Mouse (Mus musculus) hindbrain, embryonic 11.5 days (tissue): Measurements from ENCODE around the gene 2610301B20Rik. TPM values are rescaled to one million over a fixed set of nuclear protein-coding genes. Genes with fewer than 3 reads are reported as not detected.

Experiments
- ATAC-seq: fragments of 200-750 bp; cut with Nextera tagmentation; 2 replicates; pipeline ENCODE4 v1.8.0; 2017; ENCODE audit warnings: mild to moderate bottlenecking, moderate TSS enrichment, moderate library complexity; ENCODE audit not compliant: low FRiP score
- DNase-seq: peaks from one replicate; pipeline ENCODE4 v3.0.0-alpha.2; 2015; ENCODE audit warnings: low spot score
- H3K27ac ChIP-seq: fragments of 300-500 bp; sonication (generic); 2 replicates; pipeline ENCODE4 v1.5.1; 2014; ENCODE audit warnings: mild to moderate bottlenecking, low read depth, low read length
- H3K27me3 ChIP-seq: fragments of 300-500 bp; sonication (generic); 2 replicates; pipeline ENCODE4 v1.6.1; 2014; ENCODE audit warnings: mild to moderate bottlenecking, low read length, moderate library complexity, mixed read lengths; ENCODE audit not compliant: control insufficient read depth, insufficient read depth
- H3K36me3 ChIP-seq: fragments of 300-500 bp; sonication (generic); 2 replicates; pipeline ENCODE4 v1.6.1; 2014; ENCODE audit warnings: mild to moderate bottlenecking, low read length, moderate library complexity, mixed read lengths; ENCODE audit not compliant: control insufficient read depth, insufficient read depth
- H3K4me1 ChIP-seq: fragments of 300-500 bp; sonication (generic); replicated peaks from 2 replicates; pipeline ENCODE4 v1.6.1; 2014; ENCODE audit warnings: low read length, mixed read lengths; ENCODE audit not compliant: control insufficient read depth, insufficient read depth
- H3K4me2 ChIP-seq: fragments of 300-500 bp; sonication (generic); replicated peaks from 2 replicates; pipeline ENCODE4 v1.6.1; 2014; ENCODE audit warnings: mild to moderate bottlenecking, low read depth, low read length
- H3K4me3 ChIP-seq: fragments of 300-500 bp; sonication (generic); 2 replicates; pipeline ENCODE4 v1.5.1; 2014; ENCODE audit warnings: low read depth, low read length
- H3K9ac ChIP-seq: fragments of 300-500 bp; sonication (generic); 2 replicates; pipeline ENCODE4 v1.6.1; 2014; ENCODE audit warnings: low read depth, low read length
- H3K9me3 ChIP-seq: fragments of 300-500 bp; sonication (generic); 2 replicates; pipeline ENCODE4 v1.6.1; 2016; ENCODE audit warnings: low read length; ENCODE audit not compliant: control insufficient read depth
- WGBS: fragments of 180-500 bp; shearing (Covaris S2); extraction: QIAGEN DNeasy Blood & Tissue Kit; methylation state at CpG from one replicate; pipeline ENCODE4 v1.1.7; 2014; 5-methylcytosine and 5-hydroxymethylcytosine counted together
- polyA plus RNA-seq: library from polyadenylated mRNA; unstranded; fragments of >200 nt; fragmentation: Nextera tagmentation; extraction: Ambion mirVana; gene quantifications from 2 replicates; pipeline ENCODE4 v1.2.1, GENCODE M21; 2014

2610301B20Rik gene
- polyA plus RNA-seq, 1 experiment from 2014 or later, result 55.1 TPM

- H3K4me1 ChIP-seq, result no peaks in the 10 kb centered on the region
- H3K9ac ChIP-seq, result no peak overlapping the region
- 85% methylated on average over 3 of the region's 3 CpGs for WGBS
- no peaks in the 10 kb centered on the region for H3K27me3 ChIP-seq
- H3K27ac ChIP-seq, result no peak overlapping the region
- ATAC-seq, result no peak
- no peak for DNase-seq
- no peak overlapping the region for H3K4me3 ChIP-seq
- no peaks in the 10 kb centered on the region for H3K36me3 ChIP-seq
- H3K4me2 ChIP-seq, result no peak overlapping the region
- H3K9me3 ChIP-seq, result no peaks in the 10 kb centered on the region
Observed at GRCm38 (mm10) chr4:10913409-10913808, 39.1 kb downstream of the 2610301B20Rik start.

GRCm38 (mm10) chr4:10914766-10915165 lies 40.5 kb downstream of the 2610301B20Rik start:
- H3K36me3 ChIP-seq, result no peaks in the 10 kb centered on the region
- H3K27me3 ChIP-seq, result no peaks in the 10 kb centered on the region
- no peaks in the 10 kb centered on the region for H3K4me1 ChIP-seq
- 60% methylated on average over 2 of the region's 2 CpGs for WGBS
- no peak for DNase-seq
- no peak overlapping the region for H3K4me3 ChIP-seq
- H3K4me2 ChIP-seq, result no peak overlapping the region
- no peak overlapping the region for H3K27ac ChIP-seq
- no peak overlapping the region for H3K9ac ChIP-seq
- no peaks in the 10 kb centered on the region for H3K9me3 ChIP-seq
- no peak for ATAC-seq

DNA sequence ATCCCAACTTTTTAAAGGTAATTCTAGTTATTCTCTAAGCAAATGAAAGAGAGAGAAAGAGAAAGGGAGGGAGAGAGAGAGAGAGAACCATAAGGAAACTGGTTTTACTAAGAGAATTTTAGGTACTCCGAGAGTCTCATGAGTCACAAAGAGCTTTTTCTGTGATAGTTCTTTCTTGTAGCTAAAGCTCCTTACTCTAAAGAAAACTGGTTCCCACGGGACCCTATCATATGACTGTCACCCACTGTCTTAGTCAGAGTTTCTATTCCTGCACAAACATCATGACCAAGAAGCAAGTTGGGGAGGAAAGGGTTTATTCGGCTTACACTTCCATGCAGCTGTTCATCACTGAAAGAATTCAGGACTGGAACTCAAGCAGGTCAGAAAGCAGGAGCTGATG lies 41.0 kb downstream of the 2610301B20Rik start:
- no peak for ATAC-seq
- Histone ChIP-seq H3K27ac (no peak overlapping the region), H3K4me2 (no peak overlapping the region), H3K4me1 (no peaks in the 10 kb centered on the region), H3K4me3 (no peak overlapping the region), H3K9me3 (no peaks in the 10 kb centered on the region), H3K27me3 (no peaks in the 10 kb centered on the region), H3K9ac (no peak overlapping the region), H3K36me3 (no peaks in the 10 kb centered on the region)
- DNase-seq, result no peak
- WGBS, result 84% methylated on average over 3 of the region's 3 CpGs

GRCm38 (mm10) chr4:10918402-10918801 lies 44.1 kb downstream of the 2610301B20Rik start:
- Histone ChIP-seq H3K9ac (no peak overlapping the region), H3K4me2 (no peak overlapping the region), H3K4me3 (no peak overlapping the region), H3K27me3 (no peaks in the 10 kb centered on the region), H3K36me3 (no peaks in the 10 kb centered on the region), H3K9me3 (no peaks in the 10 kb centered on the region), H3K4me1 (no peaks in the 10 kb centered on the region), H3K27ac (no peak overlapping the region)
- ATAC-seq (no peak), DNase-seq (no peak)
- WGBS, result 93% methylated on average over 8 of the region's 8 CpGs

DNA sequence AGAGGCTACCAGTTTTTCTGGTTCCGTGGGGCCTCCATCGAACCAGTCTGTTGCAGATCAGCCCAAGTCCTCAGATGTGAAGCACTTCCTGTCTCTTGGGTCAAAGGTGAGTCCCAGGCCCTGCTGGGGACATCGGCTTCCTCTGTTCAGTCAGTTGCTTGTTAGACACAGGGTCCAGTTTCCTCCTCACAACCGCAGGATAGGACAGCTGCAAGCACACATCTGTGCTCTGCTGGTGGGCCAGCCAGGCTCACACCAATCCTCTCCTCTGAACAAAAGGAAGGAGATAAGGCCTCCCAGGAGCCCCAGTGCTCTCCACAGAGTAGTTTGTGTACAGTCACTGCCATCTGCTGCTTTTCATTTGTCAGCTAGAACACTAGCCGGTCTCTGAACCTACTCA lies 44.8 kb downstream of the 2610301B20Rik start:
- no peak for ATAC-seq
- 60% methylated on average over 5 of the region's 5 CpGs for WGBS
- no peaks in the 10 kb centered on the region for H3K4me1 ChIP-seq
- no peak overlapping the region for H3K4me2 ChIP-seq
- no peak overlapping the region for H3K9ac ChIP-seq
- DNase-seq, result no peak
- no peaks in the 10 kb centered on the region for H3K27me3 ChIP-seq
- no peak overlapping the region for H3K4me3 ChIP-seq
- H3K9me3 ChIP-seq, result no peaks in the 10 kb centered on the region
- H3K36me3 ChIP-seq, result no peaks in the 10 kb centered on the region
- H3K27ac ChIP-seq, result no peak overlapping the region

- H3K9me3 ChIP-seq, result no peaks in the 10 kb centered on the region
- H3K4me2 ChIP-seq, result no peak overlapping the region
- H3K27me3 ChIP-seq, result no peaks in the 10 kb centered on the region
- no peak overlapping the region for H3K9ac ChIP-seq
- DNase-seq (no peak), ATAC-seq (no peak)
- 76% methylated on average over 3 of the region's 3 CpGs for WGBS
- no peak overlapping the region for H3K4me3 ChIP-seq
- H3K4me1 ChIP-seq, result no peaks in the 10 kb centered on the region
- no peak overlapping the region for H3K27ac ChIP-seq
- no peaks in the 10 kb centered on the region for H3K36me3 ChIP-seq
Observed at GRCm38 (mm10) chr4:10919530-10919929, 45.2 kb downstream of the 2610301B20Rik start.

DNA sequence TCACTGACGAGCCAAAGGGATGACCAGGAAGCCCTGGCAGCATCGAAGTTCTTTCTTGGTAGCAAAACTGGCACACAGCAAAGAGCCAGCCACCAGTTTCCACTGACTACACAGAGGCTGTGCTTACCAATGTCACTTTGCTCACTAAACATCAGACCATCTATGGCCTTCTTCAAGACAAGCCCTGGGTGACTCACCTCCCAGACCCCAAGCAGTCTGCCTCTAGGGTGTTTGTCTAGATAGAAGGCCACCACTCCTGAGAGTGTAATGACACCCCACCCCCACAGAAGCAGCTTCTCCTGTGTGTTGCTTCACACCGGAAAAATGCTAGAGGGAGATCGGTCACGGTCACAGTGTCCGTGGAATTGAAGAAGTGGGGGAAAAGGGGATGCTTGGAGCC lies 45.7 kb downstream of the 2610301B20Rik start:
- Histone ChIP-seq H3K4me1 (no peaks in the 10 kb centered on the region), H3K27ac (no peak overlapping the region), H3K4me2 (no peak overlapping the region), H3K9me3 (no peaks in the 10 kb centered on the region), H3K4me3 (no peak overlapping the region), H3K36me3 (no peaks in the 10 kb centered on the region), H3K9ac (no peak overlapping the region), H3K27me3 (no peaks in the 10 kb centered on the region)
- whole genome bisulfite sequencing, result 90% methylated on average over 6 of the region's 6 CpGs
- ATAC-seq (no peak), DNase-seq (no peak)

DNA sequence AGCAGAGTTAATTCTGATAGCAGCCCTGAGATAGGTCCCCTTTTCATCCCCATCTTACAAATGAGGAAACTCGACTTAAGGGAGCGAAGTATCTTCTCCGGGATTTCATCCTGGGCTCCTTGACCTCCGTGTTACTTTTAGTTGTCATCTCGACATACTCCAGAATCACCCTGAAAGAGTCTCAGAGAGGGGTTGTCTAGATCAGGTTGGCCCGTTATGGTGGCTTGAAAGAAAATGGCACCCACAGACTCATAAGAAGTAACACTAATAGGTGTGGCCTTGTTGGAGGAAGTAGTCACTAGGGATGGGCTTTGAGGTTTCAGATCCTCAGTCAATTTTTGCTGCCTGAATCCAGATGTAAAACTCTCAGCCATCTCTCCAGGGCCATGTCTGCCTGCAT lies 46.3 kb downstream of the 2610301B20Rik start:
- Histone ChIP-seq H3K27ac (no peak overlapping the region), H3K36me3 (no peaks in the 10 kb centered on the region), H3K9me3 (no peaks in the 10 kb centered on the region), H3K4me2 (no peak overlapping the region), H3K27me3 (no peaks in the 10 kb centered on the region), H3K9ac (no peak overlapping the region), H3K4me3 (no peak overlapping the region), H3K4me1 (no peaks in the 10 kb centered on the region)
- no peak for DNase-seq
- no peak for ATAC-seq
- 92% methylated on average over 6 of the region's 6 CpGs for WGBS

GRCm38 (mm10) chr4:10923180-10923579 lies 48.9 kb downstream of the 2610301B20Rik start:
- DNase-seq (no peak), ATAC-seq (no peak)
- no peaks in the 10 kb centered on the region for H3K36me3 ChIP-seq
- no peaks in the 10 kb centered on the region for H3K4me1 ChIP-seq
- no peak overlapping the region for H3K4me3 ChIP-seq
- H3K27ac ChIP-seq, result no peak overlapping the region
- no peaks in the 10 kb centered on the region for H3K9me3 ChIP-seq
- H3K4me2 ChIP-seq, result no peak overlapping the region
- no peak overlapping the region for H3K9ac ChIP-seq
- WGBS, result 79% methylated on average over 6 of the region's 6 CpGs
- H3K27me3 ChIP-seq, result no peaks in the 10 kb centered on the region
